Mouse (Mus musculus) kidney, embryonic 15.5 days (tissue): ENCODE measurements at regions not wholly inside any gene's neighbourhood (a gene's known extent, or its start where the extent isn't known, plus 50 kb on each side); places are given as distances from the start of the nearest gene placed in this dataset.

Experiments used
- ATAC-seq: fragments of 200-750 bp; cut with Nextera tagmentation; replicated peaks from 2 replicates; pipeline ENCODE4 v1.8.0; 2017; ENCODE audit warnings: moderate TSS enrichment; ENCODE audit not compliant: low FRiP score
- H3K27ac ChIP-seq: fragments of 300-500 bp; sonication (generic); 2 replicates; pipeline ENCODE4 v1.5.1; 2015; ENCODE audit warnings: mild to moderate bottlenecking, inconsistent platforms
- H3K27me3 ChIP-seq: fragments of 300-500 bp; sonication (generic); 2 replicates; pipeline ENCODE4 v1.6.1; 2015; ENCODE audit warnings: inconsistent platforms
- H3K36me3 ChIP-seq: fragments of 300-500 bp; sonication (generic); 2 replicates; pipeline ENCODE4 v1.6.1; 2015; ENCODE audit warnings: inconsistent platforms
- H3K4me1 ChIP-seq: fragments of 300-500 bp; sonication (generic); 2 replicates; pipeline ENCODE4 v1.6.1; 2015; ENCODE audit warnings: inconsistent platforms
- H3K4me2 ChIP-seq: fragments of 300-500 bp; sonication (generic); 2 replicates; pipeline ENCODE4 v1.6.1; 2015; ENCODE audit warnings: moderate library complexity, mild to moderate bottlenecking, inconsistent platforms
- H3K4me3 ChIP-seq: fragments of 300-500 bp; sonication (generic); replicated peaks from 2 replicates; pipeline ENCODE4 v1.5.1; 2015; ENCODE audit warnings: mild to moderate bottlenecking, inconsistent platforms
- H3K9ac ChIP-seq: fragments of 300-500 bp; sonication (generic); 2 replicates; pipeline ENCODE4 v1.6.1; 2015; ENCODE audit warnings: mild to moderate bottlenecking, inconsistent platforms
- H3K9me3 ChIP-seq: fragments of 300-500 bp; sonication (generic); replicated peaks from 2 replicates; pipeline ENCODE4 v1.6.1; 2016; ENCODE audit warnings: inconsistent platforms
- WGBS: fragments of 180-500 bp; shearing (Covaris S2); methylation state at CpG from one replicate; pipeline ENCODE4 v1.1.7; 2015; ENCODE audit warnings: mixed read lengths; 5-methylcytosine and 5-hydroxymethylcytosine counted together

DNA sequence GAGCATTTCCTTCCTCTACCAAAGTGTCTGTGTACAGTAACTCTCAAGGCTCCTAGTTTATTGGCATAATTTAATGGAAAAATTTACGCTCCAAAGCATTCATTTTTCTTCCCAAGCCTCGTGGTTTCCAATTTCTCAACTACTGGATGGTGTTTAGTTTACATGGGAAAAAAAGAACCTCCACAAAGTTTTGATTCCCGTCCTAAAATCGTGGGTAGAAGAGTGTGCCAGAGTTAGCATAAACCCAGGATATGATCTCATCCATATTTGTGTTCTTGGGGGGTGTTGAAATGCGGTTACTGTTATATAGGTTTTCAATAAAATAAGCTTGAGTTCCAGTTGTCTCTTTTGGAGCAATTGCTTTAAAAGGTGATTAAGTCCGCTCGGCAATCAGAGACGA is 406.2 kb upstream of the Frg1 start:
- no peak for ATAC-seq
- no peak overlapping the region for H3K4me3 ChIP-seq
- H3K9ac ChIP-seq, result no peak overlapping the region
- H3K36me3 ChIP-seq, result no peaks in the 10 kb centered on the region
- 70% methylated on average over 8 of the region's 8 CpGs for WGBS
- no peak overlapping the region for H3K27ac ChIP-seq
- H3K9me3 ChIP-seq, result no peaks in the 10 kb centered on the region
- H3K4me1 ChIP-seq, result 0 out of 2 replicates have a peak, but pooled peaks cover 2% of the 10 kb centered on the region
- H3K27me3 ChIP-seq, result no peaks in the 10 kb centered on the region
- no peak overlapping the region for H3K4me2 ChIP-seq

- H3K9me3 ChIP-seq, result no peaks in the 10 kb centered on the region
- WGBS, result 90% methylated on average over 5 of the region's 5 CpGs
- H3K27ac ChIP-seq, result no peak overlapping the region
- no peak overlapping the region for H3K9ac ChIP-seq
- no peak overlapping the region for H3K4me2 ChIP-seq
- H3K4me1 ChIP-seq, result no peaks in the 10 kb centered on the region
- ATAC-seq, result no peak
- H3K4me3 ChIP-seq, result no peak overlapping the region
- H3K36me3 ChIP-seq, result no peaks in the 10 kb centered on the region
- no peaks in the 10 kb centered on the region for H3K27me3 ChIP-seq
Observed at GRCm38 (mm10) chr8:41821676-41822075, 404.8 kb upstream of the Frg1 start.

GRCm38 (mm10) chr8:41820605-41821395 is 403.9 kb upstream of the Frg1 start:
- Histone ChIP-seq H3K27ac (no peak overlapping the region), H3K4me1 (no peaks in the 10 kb centered on the region), H3K4me3 (no peak overlapping the region), H3K4me2 (no peak overlapping the region), H3K27me3 (no peaks in the 10 kb centered on the region), H3K9ac (no peak overlapping the region), H3K36me3 (no peaks in the 10 kb centered on the region), H3K9me3 (no peaks in the 10 kb centered on the region)
- 88% methylated on average over 4 of the region's 4 CpGs for WGBS
- no peak for ATAC-seq

- Histone ChIP-seq H3K9me3 (no peaks in the 10 kb centered on the region), H3K36me3 (no peaks in the 10 kb centered on the region), H3K4me3 (no peak overlapping the region), H3K4me1 (no peaks in the 10 kb centered on the region), H3K27me3 (no peaks in the 10 kb centered on the region), H3K4me2 (no peak overlapping the region), H3K9ac (no peak overlapping the region), H3K27ac (no peak overlapping the region)
- no peak for ATAC-seq
- 71% methylated on average over 5 of the region's 5 CpGs for WGBS
Observed at GRCm38 (mm10) chr8:41818577-41818976, 401.7 kb upstream of the Frg1 start.

GRCm38 (mm10) chr8:41818079-41818478 is 401.2 kb upstream of the Frg1 start:
- Histone ChIP-seq H3K27me3 (no peaks in the 10 kb centered on the region), H3K9ac (no peak overlapping the region), H3K9me3 (no peaks in the 10 kb centered on the region), H3K27ac (no peak overlapping the region), H3K4me3 (no peak overlapping the region), H3K4me1 (no peaks in the 10 kb centered on the region), H3K36me3 (no peaks in the 10 kb centered on the region), H3K4me2 (no peak overlapping the region)
- no peak for ATAC-seq
- WGBS, result 77% methylated on average over 1 of the region's 1 CpGs

GRCm38 (mm10) chr8:41815272-41815671 is 398.4 kb upstream of the Frg1 start:
- no peak overlapping the region for H3K9ac ChIP-seq
- ATAC-seq, result no peak
- H3K4me3 ChIP-seq, result no peak overlapping the region
- H3K27ac ChIP-seq, result no peak overlapping the region
- no peak overlapping the region for H3K4me2 ChIP-seq
- no peaks in the 10 kb centered on the region for H3K36me3 ChIP-seq
- 84% methylated on average over 3 of the region's 3 CpGs for WGBS
- H3K27me3 ChIP-seq, result no peaks in the 10 kb centered on the region
- H3K4me1 ChIP-seq, result no peaks in the 10 kb centered on the region
- H3K9me3 ChIP-seq, result no peaks in the 10 kb centered on the region

GRCm38 (mm10) chr8:41795625-41796024 is 378.8 kb upstream of the Frg1 start:
- Histone ChIP-seq H3K36me3 (no peaks in the 10 kb centered on the region), H3K4me3 (no peak overlapping the region), H3K4me1 (no peaks in the 10 kb centered on the region), H3K27me3 (no peaks in the 10 kb centered on the region), H3K27ac (no peak overlapping the region), H3K4me2 (no peak overlapping the region), H3K9ac (no peak overlapping the region), H3K9me3 (no peaks in the 10 kb centered on the region)
- ATAC-seq, result no peak
- 21% methylated on average over 2 of the region's 2 CpGs for WGBS

DNA sequence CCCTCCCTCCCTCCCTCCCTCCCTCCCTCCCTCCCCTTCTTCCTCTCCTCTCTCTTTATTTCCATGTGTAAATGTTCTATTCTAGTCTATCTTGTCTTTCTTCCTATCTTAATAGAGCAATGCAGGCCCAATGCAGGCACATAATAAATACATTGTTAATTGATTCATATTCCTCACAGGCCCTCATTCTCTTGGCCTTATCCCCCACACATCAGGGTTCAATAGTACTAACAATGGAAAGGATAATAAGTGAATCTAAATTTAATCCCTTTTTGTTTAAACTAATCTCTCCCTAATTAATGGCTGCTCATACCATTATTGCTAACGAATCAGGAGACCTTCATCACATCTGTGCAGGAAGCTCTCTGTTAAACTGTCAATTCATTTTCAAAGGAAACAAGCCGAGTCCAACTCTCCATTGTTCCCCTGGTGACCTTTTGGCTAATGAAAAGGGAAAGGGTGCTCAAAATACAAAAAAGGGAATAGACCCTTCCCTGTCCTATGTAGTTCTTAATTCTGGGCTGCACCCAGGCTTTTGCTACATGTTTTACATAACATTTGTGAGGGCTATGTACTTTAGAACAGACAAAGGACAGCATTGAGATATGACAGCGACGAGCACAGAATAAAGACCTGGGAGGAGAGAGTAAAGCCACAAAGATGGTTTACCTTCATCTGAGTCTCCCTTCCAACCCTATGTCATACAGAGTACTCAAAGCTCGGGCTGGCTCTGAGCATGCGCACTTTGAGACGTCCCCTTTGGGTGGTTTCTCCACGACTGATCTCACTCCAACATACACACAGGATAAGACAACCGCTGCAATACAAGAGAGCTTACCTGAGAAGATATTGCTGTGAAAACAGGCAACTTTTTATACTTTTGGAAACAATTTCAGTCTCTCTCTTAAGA is 370.3 kb upstream of the Frg1 start:
- 80% methylated on average over 9 of the region's 9 CpGs for WGBS
- H3K4me3 ChIP-seq, result no peak overlapping the region
- no peaks in the 10 kb centered on the region for H3K9me3 ChIP-seq
- H3K36me3 ChIP-seq, result no peaks in the 10 kb centered on the region
- H3K4me2 ChIP-seq, result no peak overlapping the region
- no peak overlapping the region for H3K9ac ChIP-seq
- H3K27ac ChIP-seq, result no peak overlapping the region
- H3K27me3 ChIP-seq, result no peaks in the 10 kb centered on the region
- no peak for ATAC-seq
- no peaks in the 10 kb centered on the region for H3K4me1 ChIP-seq

DNA sequence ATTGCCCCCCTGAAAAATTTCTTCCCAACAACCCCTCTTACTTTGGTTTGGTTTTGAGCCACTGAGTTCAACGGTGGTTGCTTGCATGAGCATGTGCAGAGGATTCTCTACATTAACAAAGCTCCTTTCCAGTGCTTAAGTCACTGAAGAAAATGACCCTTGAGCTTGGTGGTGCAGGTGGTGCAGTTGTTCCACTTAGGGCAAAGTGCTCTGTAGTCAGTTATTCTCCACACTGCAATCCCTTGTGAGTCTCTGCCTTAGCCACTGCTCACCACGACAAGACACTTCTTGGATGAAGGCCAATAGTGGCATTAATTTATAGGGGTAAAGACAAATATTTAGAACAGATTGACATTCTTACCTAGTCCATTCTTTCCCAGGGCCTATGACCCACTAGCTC is 369.1 kb upstream of the Frg1 start:
- no peak for ATAC-seq
- Histone ChIP-seq H3K27ac (no peak overlapping the region), H3K4me1 (no peaks in the 10 kb centered on the region), H3K36me3 (no peaks in the 10 kb centered on the region), H3K9ac (no peak overlapping the region), H3K9me3 (no peaks in the 10 kb centered on the region), H3K4me3 (no peak overlapping the region), H3K27me3 (no peaks in the 10 kb centered on the region), H3K4me2 (no peak overlapping the region)
- 75% methylated on average over 2 of the region's 2 CpGs for WGBS

DNA sequence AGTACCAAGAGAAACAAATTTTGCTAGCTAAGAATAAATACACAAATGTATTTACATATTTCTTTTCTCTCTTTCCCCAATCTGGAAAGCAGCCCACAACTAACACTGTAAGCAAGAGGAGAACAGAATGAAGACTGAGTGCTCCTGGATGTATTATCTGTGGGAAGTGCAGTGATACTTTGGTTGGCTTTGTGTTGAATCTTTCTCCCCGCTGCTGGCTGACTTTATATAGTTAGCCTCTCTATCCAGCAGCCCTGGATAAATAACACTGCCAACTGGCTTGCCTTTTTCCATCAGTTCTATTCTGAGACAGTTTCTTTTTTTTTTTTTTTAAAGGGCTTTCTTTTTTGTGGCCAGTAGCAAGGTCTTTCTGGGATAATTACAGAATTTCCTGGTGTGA is 366.0 kb upstream of the Frg1 start:
- H3K9ac ChIP-seq, result no peak overlapping the region
- H3K27ac ChIP-seq, result no peak overlapping the region
- H3K27me3 ChIP-seq, result no peaks in the 10 kb centered on the region
- H3K4me2 ChIP-seq, result no peak overlapping the region
- H3K9me3 ChIP-seq, result no peaks in the 10 kb centered on the region
- no peak overlapping the region for H3K4me3 ChIP-seq
- ATAC-seq, result no peak
- no peaks in the 10 kb centered on the region for H3K36me3 ChIP-seq
- H3K4me1 ChIP-seq, result no peaks in the 10 kb centered on the region
- WGBS, result 78% methylated on average over 1 of the region's 1 CpGs

DNA sequence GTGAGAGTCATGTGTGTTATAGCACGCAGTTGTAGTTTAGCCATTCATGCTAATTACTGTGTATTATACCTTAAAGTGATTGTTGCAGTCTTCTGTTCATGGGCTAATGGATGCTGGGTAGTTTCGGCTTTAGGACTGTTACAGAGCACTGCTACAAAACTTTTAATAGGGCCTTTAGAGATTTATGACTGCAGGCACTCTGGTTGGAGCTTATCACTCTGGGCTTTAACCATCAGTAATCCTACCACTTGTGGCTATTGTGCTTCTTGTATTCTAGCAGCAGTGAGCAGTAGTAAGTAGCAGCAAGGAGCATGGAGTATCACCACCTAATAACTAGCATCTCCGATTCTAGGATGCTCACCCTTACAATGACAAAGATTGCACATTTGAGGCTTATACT is 362.6 kb upstream of the Frg1 start:
- 85% methylated on average over 3 of the region's 3 CpGs for WGBS
- no peak for ATAC-seq
- Histone ChIP-seq H3K36me3 (no peaks in the 10 kb centered on the region), H3K4me2 (no peak overlapping the region), H3K27ac (no peak overlapping the region), H3K9ac (no peak overlapping the region), H3K9me3 (no peaks in the 10 kb centered on the region), H3K27me3 (no peaks in the 10 kb centered on the region), H3K4me3 (no peak overlapping the region), H3K4me1 (no peaks in the 10 kb centered on the region)

GRCm38 (mm10) chr8:41771729-41772128 is 354.9 kb upstream of the Frg1 start:
- 77% methylated on average over 4 of the region's 4 CpGs for WGBS
- no peak overlapping the region for H3K27ac ChIP-seq

More at GRCm38 (mm10) chr8:41771729-41772128, 354.9 kb upstream of the Frg1 start:
- no peak overlapping the region for H3K9ac ChIP-seq
- H3K4me1 ChIP-seq, result no peaks in the 10 kb centered on the region
- no peaks in the 10 kb centered on the region for H3K36me3 ChIP-seq
- H3K27me3 ChIP-seq, result no peaks in the 10 kb centered on the region
- H3K4me2 ChIP-seq, result no peak overlapping the region
- no peak for ATAC-seq
- no peaks in the 10 kb centered on the region for H3K9me3 ChIP-seq
- no peak overlapping the region for H3K4me3 ChIP-seq
